Comparison of ENCODE assay signal across 29 mouse cellular contexts in the genomic region with DNA sequence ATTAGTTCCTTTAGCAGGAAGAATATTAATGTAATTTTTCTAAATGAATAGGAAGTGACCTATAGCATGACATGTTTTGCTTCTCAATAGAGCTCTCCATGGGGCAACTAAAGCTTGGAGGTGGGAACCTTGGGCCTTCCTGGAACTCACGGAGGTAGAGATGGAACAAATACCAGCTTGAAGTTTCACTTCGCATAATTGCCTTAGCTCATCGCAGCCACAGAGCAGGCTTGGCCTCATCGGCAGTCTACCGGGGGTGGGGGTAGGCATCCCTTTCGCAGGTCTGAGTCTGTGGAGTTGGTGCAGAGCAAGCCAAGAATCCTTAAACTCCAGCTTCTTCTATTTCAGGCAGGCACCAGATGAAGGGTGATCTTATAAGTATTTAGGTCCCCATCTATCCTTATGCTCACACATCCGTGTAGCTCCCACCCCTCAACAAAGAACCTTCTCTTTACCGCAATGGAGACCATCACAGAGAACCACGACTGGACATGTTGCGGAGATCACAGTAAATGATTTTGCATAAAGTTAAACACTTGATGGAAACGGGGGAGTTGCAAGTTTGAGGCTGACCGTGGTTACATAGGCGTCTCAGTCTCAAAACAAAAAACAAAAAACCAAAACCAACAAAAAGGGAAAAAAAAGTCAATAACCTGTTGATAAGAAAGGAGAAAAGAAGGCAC. TPM values are rescaled to one million over a fixed set of nuclear protein-coding genes. Genes with fewer than 3 reads are reported as not detected.
DNase-seq lines count a peak whose midpoint lies in the region; ATAC-seq and TF ChIP-seq lines count a peak whose summit lies in the region.
"Had no signal": no experiment of that assay in that cellular context is flagged by ENCODE, and none has a peak within 500 bp of the region (broad histone marks: within the 10 kb centered on the region; RNA-seq: fewer than 3 reads in every experiment).

No protein-coding gene starts in this region.

- H3K27ac ChIP-seq in CH12.LX (ENCODE audit: insufficient read depth, low read depth) = peak overlapping the region; percentile 15; the same call in 1 of the 2 replicates
- H3K27ac ChIP-seq in stomach, postnatal 0 days (replicated peaks) = no peak overlapping the region
- H3K27ac ChIP-seq in forebrain, embryonic 11.5 days (ENCODE audit: low read depth, low read length) = no peak overlapping the region
- H3K27ac ChIP-seq: forebrain, embryonic 10.5 days; hindbrain, embryonic 15.5 days; limb, embryonic 13.5 days; liver, embryonic 12.5 days; midbrain, embryonic 12.5 days had no signal

- ATAC-seq in neutrophil, adult 5-6 weeks (ENCODE audit: extremely low read depth, insufficient number of reproducible peaks, low FRiP score, poor library complexity, severe bottlenecking) = peak; percentile 31; the same call in 1 of the 2 replicates
- no peak for ATAC-seq in stomach, postnatal 0 days (ENCODE audit: low FRiP score, low TSS enrichment)
- no peak for ATAC-seq in forebrain, embryonic 11.5 days (replicated peaks; ENCODE audit: low FRiP score)
- ATAC-seq: forebrain, postnatal 0 days; intestine, embryonic 16.5 days; liver, embryonic 12.5 days had no signal

- peak; percentile 95 for TF ChIP-seq EP300 in CH12.LX (IDR thresholded peaks at IDR 0.05; ENCODE audit: low read length)
- no peak for TF ChIP-seq EP300 in stomach, postnatal 0 days (optimal IDR thresholded peaks at IDR 0.05)

- peak overlapping the region; percentile 2; the same call in 1 of the 2 replicates for H3K9ac ChIP-seq in CH12.LX (ENCODE audit: insufficient read depth, low read depth)
- no peak overlapping the region for H3K9ac ChIP-seq in stomach, postnatal 0 days (ENCODE audit: low read length)
- no peak overlapping the region for H3K9ac ChIP-seq in forebrain, embryonic 11.5 days (ENCODE audit: low read length)
- H3K9ac ChIP-seq: forebrain, postnatal 0 days; hindbrain, embryonic 15.5 days; kidney, embryonic 15.5 days; limb, embryonic 13.5 days; liver, embryonic 12.5 days; midbrain, embryonic 12.5 days had no signal

- no peaks in the 10 kb centered on the region for H3K9me3 ChIP-seq in CH12.LX (replicated peaks; ENCODE audit: low read length)
- H3K9me3 ChIP-seq in stomach, postnatal 0 days (ENCODE audit: control insufficient read depth, low read length) = no peaks in the 10 kb centered on the region
- no peaks in the 10 kb centered on the region for H3K9me3 ChIP-seq in forebrain, embryonic 11.5 days (ENCODE audit: control insufficient read depth, low read length)
- H3K9me3 ChIP-seq: forebrain, embryonic 10.5 days; hindbrain, embryonic 15.5 days; kidney, embryonic 15.5 days; limb, embryonic 13.5 days; liver, embryonic 12.5 days; midbrain, embryonic 12.5 days had no signal

- dilution Hi-C loops in CH12.LX (cut with MboI; ENCODE audit: extremely low pct_ligation_motif_present, extremely low pct_unique_long_range_greater_than_20kb, low sequenced_read_pairs) = no loop called here

- peaks cover 3 to 32% of the 10 kb centered on the region in 2 experiments for H3K4me1 ChIP-seq in CH12.LX (ENCODE audit: control insufficient read depth in 1 of 2, insufficient read depth in 2 of 2)
- no peaks in the 10 kb centered on the region for H3K4me1 ChIP-seq in stomach, postnatal 0 days (replicated peaks; ENCODE audit: control insufficient read depth, insufficient read depth)
- no peaks in the 10 kb centered on the region for H3K4me1 ChIP-seq in forebrain, embryonic 11.5 days (replicated peaks; ENCODE audit: control insufficient read depth, insufficient read depth, low read length)
- H3K4me1 ChIP-seq: hindbrain, embryonic 15.5 days; liver, embryonic 12.5 days had no signal

- no peak; the same call in none of the 2 replicates for TF ChIP-seq RAD21 in CH12.LX (IDR thresholded peaks at IDR 0.05; ENCODE audit: low read depth, low read length)

- TF ChIP-seq CTCF in CH12.LX (conservative IDR thresholded peaks at IDR 0.05 in 1 of 2, IDR thresholded peaks at IDR 0.05 in 1 of 2; ENCODE audit: low read depth in 2 of 2, low read length in 2 of 2) = no peak
- TF ChIP-seq CTCF in stomach, postnatal 0 days (IDR thresholded peaks at IDR 0.05; ENCODE audit: low read depth) = no peak

- no peaks in the 10 kb centered on the region for H3K27me3 ChIP-seq in CH12.LX (replicated peaks)
- no peaks in the 10 kb centered on the region for H3K27me3 ChIP-seq in stomach, postnatal 0 days (ENCODE audit: control insufficient read depth, insufficient read depth, low read length)
- no peaks in the 10 kb centered on the region for H3K27me3 ChIP-seq in forebrain, embryonic 11.5 days (ENCODE audit: control insufficient read depth, insufficient read depth, low read length)
- H3K27me3 ChIP-seq: hindbrain, embryonic 15.5 days; kidney, embryonic 15.5 days; limb, embryonic 13.5 days; liver, embryonic 12.5 days had no signal

- peak overlapping the region; percentile 34 for H3K4me2 ChIP-seq in CH12.LX (ENCODE audit: insufficient read depth, low read depth, poor library complexity, severe bottlenecking)
- H3K4me2 ChIP-seq in stomach, postnatal 0 days (replicated peaks; ENCODE audit: low read depth) = no peak overlapping the region
- no peak overlapping the region for H3K4me2 ChIP-seq in forebrain, embryonic 11.5 days (ENCODE audit: low read depth, low read length, severe bottlenecking)
- H3K4me2 ChIP-seq: hindbrain, embryonic 15.5 days; kidney, embryonic 15.5 days; limb, embryonic 13.5 days; liver, embryonic 12.5 days; midbrain, embryonic 12.5 days had no signal

- in situ Hi-C loops in CH12.LX (cut with MboI; ENCODE audit: low pct_ligation_motif_present, low pct_unique_long_range_greater_than_20kb, low sequenced_read_pairs) = no loop called here

- peak; percentile 30 to 34 for DNase-seq in spleen, adult 18-20 months
- no peak for DNase-seq in spleen, adult 12 weeks (ENCODE audit: low spot score)
- peak; percentile 80 for DNase-seq in CH12.LX (ENCODE audit: extremely low read depth)
- DNase-seq in stomach, postnatal 0 days (ENCODE audit: low spot score) = no peak
- DNase-seq in forebrain, embryonic 11.5 days (ENCODE audit: low spot score) = no peak
- DNase-seq in ovary, postnatal 36 days (ENCODE audit: low spot score) = no peak
- DNase-seq: adrenal gland, adult 8-10 months; cerebellum, adult 9-10 months; forebrain, postnatal 0 days; gastrocnemius, postnatal 36 days; kidney, postnatal 36 days; layer of hippocampus, postnatal 36 days; lung, adult 18-20 months; lung, postnatal 10 days; retina, postnatal 1 day had no signal

- no peaks in the 10 kb centered on the region for H3K36me3 ChIP-seq in CH12.LX (replicated peaks in 1 of 2; ENCODE audit: control insufficient read depth in 1 of 2, insufficient read depth in 1 of 2, low read length in 1 of 2)
- H3K36me3 ChIP-seq in stomach, postnatal 0 days (ENCODE audit: control insufficient read depth, insufficient read depth, low read length) = no peaks in the 10 kb centered on the region
- H3K36me3 ChIP-seq in forebrain, embryonic 11.5 days (ENCODE audit: control insufficient read depth, insufficient read depth, low read length) = no peaks in the 10 kb centered on the region
- H3K36me3 ChIP-seq: forebrain, embryonic 10.5 days; hindbrain, embryonic 15.5 days; kidney, embryonic 15.5 days; limb, embryonic 13.5 days; liver, embryonic 12.5 days; midbrain, embryonic 12.5 days had no signal

- H3K4me3 ChIP-seq in CH12.LX (replicated peaks in 1 of 3; ENCODE audit: low read depth in 2 of 3, low read length in 2 of 3, poor library complexity in 1 of 3) = peak overlapping the region in 1 of 3 experiments; percentile 6
- H3K4me3 ChIP-seq in stomach, postnatal 0 days (ENCODE audit: low read depth, low read length) = no peak overlapping the region
- no peak overlapping the region for H3K4me3 ChIP-seq in forebrain, embryonic 11.5 days (ENCODE audit: low read depth, low read length)
- H3K4me3 ChIP-seq: forebrain, embryonic 10.5 days; hindbrain, embryonic 15.5 days; kidney, embryonic 15.5 days; limb, embryonic 13.5 days; liver, embryonic 12.5 days; midbrain, embryonic 12.5 days had no signal

- no peaks in the 10 kb centered on the region for H3K79me2 ChIP-seq in CH12.LX (replicated peaks; ENCODE audit: control insufficient read depth, extremely low read depth, insufficient read depth, poor library complexity, severe bottlenecking)

- 77% methylated on average over 13 of the region's 13 CpGs for WGBS in stomach, postnatal 0 days
- 88% methylated on average over 13 of the region's 13 CpGs for WGBS in forebrain, embryonic 11.5 days

- peak; percentile 54 for TF ChIP-seq POLR2A in CH12.LX (IDR thresholded peaks at IDR 0.05; ENCODE audit: low read depth, low read length)

TF ChIP-seq in CH12.LX, 34 proteins besides CTCF, POLR2A, EP300 and RAD21 (continues in another document):
- TF ChIP-seq JUN (IDR thresholded peaks at IDR 0.05; ENCODE audit: insufficient read depth, low read depth, low read length) = peak; percentile 67
- TF ChIP-seq USF2 (conservative IDR thresholded peaks at IDR 0.05; ENCODE audit: low read depth, low read length) = no peak
- peak; percentile 56 for TF ChIP-seq ELF1 (IDR thresholded peaks at IDR 0.05; ENCODE audit: low read depth, low read length)
- peak; percentile 54; the same call in 1 of the 2 replicates for TF ChIP-seq SIN3A (IDR thresholded peaks at IDR 0.05; ENCODE audit: low read length)
- peak; percentile 73; the same call in 1 of the 2 replicates for TF ChIP-seq MAZ (IDR thresholded peaks at IDR 0.05; ENCODE audit: low read depth, low read length)
- TF ChIP-seq IRF4 (IDR thresholded peaks at IDR 0.05; ENCODE audit: low read depth, low read length) = peak; percentile 96
- TF ChIP-seq MEF2A (IDR thresholded peaks at IDR 0.05; ENCODE audit: borderline replicate concordance, low read depth, low read length) = peak; percentile 69
- TF ChIP-seq MXI1 (IDR thresholded peaks at IDR 0.05; ENCODE audit: low read depth, low read length) = peak; percentile 45; the same call in 1 of the 2 replicates
- TF ChIP-seq ZNF384 (IDR thresholded peaks at IDR 0.05; ENCODE audit: low read depth, low read length) = no peak
- peak; percentile 52; the same call in 1 of the 2 replicates for TF ChIP-seq BHLHE40 (IDR thresholded peaks at IDR 0.05; ENCODE audit: low read depth, low read length)
- TF ChIP-seq MAX (IDR thresholded peaks at IDR 0.05; ENCODE audit: low read length) = no peak; the same call in 1 of the 2 replicates
- TF ChIP-seq ZMIZ1 (IDR thresholded peaks at IDR 0.05; ENCODE audit: low read depth, low read length) = 0 out of 2 replicates have a peak, but pooled peaks have one; percentile 60
- peak; percentile 67; the same call in 1 of the 2 replicates for TF ChIP-seq CHD1 (IDR thresholded peaks at IDR 0.05; ENCODE audit: low read depth, low read length)
- 0 out of 2 replicates have a peak, but pooled peaks have one; percentile 45 for TF ChIP-seq MYC (IDR thresholded peaks at IDR 0.05; ENCODE audit: low read depth, low read length)

RNA-seq across cellular contexts. Expression of a gene that starts 58.7 kb away (rescaled TPM):
- total RNA-seq in CH12.LX (2012; rRNA removed) (18.0 TPM in 2 replicates), CH12.LX (2014; rRNA removed) (9.5 and 12.6 TPM in 2 replicates)
- 33.1 and 35.0 TPM in 2 replicates for polyA plus RNA-seq in CH12.LX (2012; ENCODE audit: insufficient read length, low read depth)
- total RNA-seq in neutrophil, adult 5-6 weeks (2017) = 573 and 576 TPM in 2 replicates
- polyA plus RNA-seq in stomach, postnatal 0 days (2015; fragmentation: Nextera tagmentation; extraction: Ambion mirVana) = 0.17 TPM in 1 of 2 replicates, not detected in the other
- not detected in 2 replicates for polyA plus RNA-seq in forebrain, embryonic 11.5 days (2014; fragmentation: Nextera tagmentation; extraction: Ambion mirVana)
- total RNA-seq: forebrain, postnatal 0 days; gastrocnemius, adult 18-20 months; layer of hippocampus, adult 8-10 months; layer of hippocampus, postnatal 36 days; left cerebral cortex, postnatal 25 days; MEL had no signal
- polyA plus RNA-seq: embryonic facial prominence, embryonic 11.5 days; forebrain, embryonic 10.5 days; heart, embryonic 14.5 days; hindbrain, embryonic 15.5 days; kidney, embryonic 15.5 days; limb, embryonic 13.5 days; liver, embryonic 12.5 days; midbrain, embryonic 12.5 days had no signal

Comparison
In these comparisons a context has a peak if more than half of its experiments do, and no peak if none do; other contexts are left out.
1. DNase-seq: peak in spleen, adult 18-20 months (2 of 2) and CH12.LX (single experiment); none in spleen, adult 12 weeks (single experiment), stomach, postnatal 0 days (single experiment), forebrain, embryonic 11.5 days (single experiment) and ovary, postnatal 36 days (single experiment).
2. RNA of a gene that starts 58.7 kb away (polyA plus RNA-seq): 33.1 to 35.0 TPM in CH12.LX; 0.17 TPM in stomach, postnatal 0 days and not detected in forebrain, embryonic 11.5 days; every median in the first group is over 10 times any median in the second.